Mouse (Mus musculus) neural tube, embryonic 11.5 days (tissue): ENCODE data around the gene Dis3l. TPM values are rescaled to one million over a fixed set of nuclear protein-coding genes. Genes with fewer than 3 reads are reported as not detected.

Source experiments
- ATAC-seq: fragments of 200-750 bp; cut with Nextera tagmentation; 2 replicates; pipeline ENCODE4 v1.8.0; 2017; ENCODE audit warnings: moderate number of reproducible peaks, mild to moderate bottlenecking, moderate TSS enrichment, moderate library complexity; ENCODE audit not compliant: insufficient read depth, low FRiP score, low TSS enrichment
- DNase-seq: peaks from one replicate; pipeline ENCODE4 v3.0.0-alpha.2; 2015; ENCODE audit warnings: low spot score
- H3K27ac ChIP-seq: fragments of 300-500 bp; sonication (generic); 2 replicates; pipeline ENCODE4 v1.5.1; 2014; ENCODE audit warnings: low read depth, mild to moderate bottlenecking, low read length
- H3K27me3 ChIP-seq: fragments of 300-500 bp; sonication (generic); 2 replicates; pipeline ENCODE4 v1.6.1; 2014; ENCODE audit warnings: mild to moderate bottlenecking, low read length, mixed read lengths; ENCODE audit not compliant: control insufficient read depth, insufficient read depth
- H3K36me3 ChIP-seq: fragments of 300-500 bp; sonication (generic); 2 replicates; pipeline ENCODE4 v1.6.1; 2014; ENCODE audit warnings: mild to moderate bottlenecking, low read length, moderate library complexity, mixed read lengths; ENCODE audit not compliant: control insufficient read depth, insufficient read depth
- H3K4me1 ChIP-seq: fragments of 300-500 bp; sonication (generic); 2 replicates; pipeline ENCODE4 v1.6.1; 2014; ENCODE audit warnings: low read length, mixed read lengths; ENCODE audit not compliant: control insufficient read depth, insufficient read depth
- H3K4me2 ChIP-seq: fragments of 300-500 bp; sonication (generic); 2 replicates; pipeline ENCODE4 v1.6.1; 2014; ENCODE audit warnings: low read depth, mild to moderate bottlenecking, moderate library complexity
- H3K4me3 ChIP-seq: fragments of 300-500 bp; sonication (generic); 2 replicates; pipeline ENCODE4 v1.5.1; 2014; ENCODE audit warnings: low read depth, low read length
- H3K9ac ChIP-seq: fragments of 300-500 bp; sonication (generic); 2 replicates; pipeline ENCODE4 v1.6.1; 2014; ENCODE audit warnings: mild to moderate bottlenecking, low read length
- H3K9me3 ChIP-seq: fragments of 300-500 bp; sonication (generic); 2 replicates; pipeline ENCODE4 v1.6.1; 2016; ENCODE audit warnings: low read length; ENCODE audit not compliant: control insufficient read depth
- WGBS: fragments of 180-500 bp; shearing (Covaris S2); extraction: QIAGEN DNeasy Blood & Tissue Kit; methylation state at CpG from one replicate; pipeline ENCODE4 v1.1.7; 2014; 5-methylcytosine and 5-hydroxymethylcytosine counted together
- polyA plus RNA-seq: library from polyadenylated mRNA; unstranded; fragments of >200 nt; fragmentation: Nextera tagmentation; extraction: Ambion mirVana; gene quantifications from 2 replicates; pipeline ENCODE4 v1.2.1, GENCODE M21; 2014

Dis3l gene
- polyA plus RNA-seq: 25.4 and 25.6 TPM in 2 replicates

GRCm38 (mm10) chr9:64341254-64341566 is at the start of gene Dis3l:
Dis3l (minus strand) TSS chr9:64341288.
- H3K9ac ChIP-seq: peak within 1 kb of the TSS; percentile 100
- ATAC-seq: no peak

GRCm38 (mm10) chr9:64389576-64390292 is 48.6 kb upstream of the Dis3l start:
- DNase-seq: no peak
- peaks cover 14% of the 10 kb centered on the region for H3K4me1 ChIP-seq
- no peaks in the 10 kb centered on the region for H3K9me3 ChIP-seq
- 65% methylated on average over 7 of the region's 7 CpGs for WGBS
- H3K9ac ChIP-seq: no peak overlapping the region
- no peak for ATAC-seq
- peaks cover 30% of the 10 kb centered on the region for H3K27me3 ChIP-seq
- no peak overlapping the region for H3K4me3 ChIP-seq
- H3K36me3 ChIP-seq: no peaks in the 10 kb centered on the region
- no peak overlapping the region for H3K4me2 ChIP-seq
- no peak overlapping the region for H3K27ac ChIP-seq

More at GRCm38 (mm10) chr9:64341254-64341566, at the start of gene Dis3l:
- H3K4me2 ChIP-seq: peak within 1 kb of the TSS; percentile 85
- no peaks in the 10 kb centered on the region for H3K27me3 ChIP-seq
- no peaks in the 10 kb centered on the region for H3K36me3 ChIP-seq
- H3K27ac ChIP-seq: peak within 1 kb of the TSS; percentile 99
- H3K4me3 ChIP-seq: peak within 1 kb of the TSS; percentile 63
- no peak for DNase-seq
- WGBS: 19% methylated on average over 16 of the region's 16 CpGs
- no peaks in the 10 kb centered on the region for H3K9me3 ChIP-seq
- peaks cover 8% of the 10 kb centered on the region; the same call in 1 of the 2 replicates for H3K4me1 ChIP-seq

- 1% methylated on average over 45 of the region's 45 CpGs for WGBS
- H3K27me3 ChIP-seq: peaks cover 38% of the 10 kb centered on the region
These were observed 45.6 kb upstream of the Dis3l start for GRCm38 (mm10) chr9:64386466-64387211.

GRCm38 (mm10) chr9:64385511-64386465 is 44.7 kb upstream of the Dis3l start, which contains the start of gene Megf11:
Megf11 (plus strand) TSS chr9:64385626.
- H3K9me3 ChIP-seq: no peaks in the 10 kb centered on the region
- ATAC-seq (peak; percentile 58), DNase-seq (peak; percentile 80)
- H3K27ac ChIP-seq: no peak within 1 kb of the TSS
- H3K36me3 ChIP-seq: no peaks in the 10 kb centered on the region
- peaks cover 38% of the 10 kb centered on the region for H3K27me3 ChIP-seq
- H3K9ac ChIP-seq: peak within 1 kb of the TSS; percentile 55
- under 1% methylated on average over 90 of the region's 93 CpGs for WGBS
- H3K4me1 ChIP-seq: peaks cover 14% of the 10 kb centered on the region
- H3K4me2 ChIP-seq: peak within 1 kb of the TSS; percentile 100
- peak within 1 kb of the TSS; percentile 55 for H3K4me3 ChIP-seq

More at GRCm38 (mm10) chr9:64386466-64387211, 45.6 kb upstream of the Dis3l start:
- peak overlapping the region; percentile 55 for H3K4me3 ChIP-seq
- H3K36me3 ChIP-seq: no peaks in the 10 kb centered on the region
- peaks cover 14% of the 10 kb centered on the region for H3K4me1 ChIP-seq
- H3K4me2 ChIP-seq: peak overlapping the region; percentile 100
- no peak overlapping the region for H3K27ac ChIP-seq
- ATAC-seq (no peak), DNase-seq (peak; percentile 32)
- peak overlapping the region; percentile 55 for H3K9ac ChIP-seq
- no peaks in the 10 kb centered on the region for H3K9me3 ChIP-seq

GRCm38 (mm10) chr9:64383021-64383788 is 42.1 kb upstream of the Dis3l start:
- DNase-seq: no peak
- 59% methylated on average over 10 of the region's 10 CpGs for WGBS
- peaks cover 38% of the 10 kb centered on the region for H3K27me3 ChIP-seq

GRCm38 (mm10) chr9:64376380-64376779 is 35.3 kb upstream of the Dis3l start:
- WGBS: 88% methylated on average over 2 of the region's 2 CpGs
- Histone ChIP-seq H3K4me1 (no peaks in the 10 kb centered on the region; the same call in 1 of the 2 replicates), H3K4me3 (no peak overlapping the region), H3K4me2 (no peak overlapping the region), H3K36me3 (no peaks in the 10 kb centered on the region), H3K27ac (no peak overlapping the region), H3K9me3 (no peaks in the 10 kb centered on the region), H3K9ac (no peak overlapping the region), H3K27me3 (no peaks in the 10 kb centered on the region)
- no peak for ATAC-seq
- DNase-seq: no peak

More at GRCm38 (mm10) chr9:64383021-64383788, 42.1 kb upstream of the Dis3l start:
- no peak overlapping the region for H3K9ac ChIP-seq
- ATAC-seq: no peak
- H3K27ac ChIP-seq: no peak overlapping the region
- H3K9me3 ChIP-seq: no peaks in the 10 kb centered on the region
- H3K4me3 ChIP-seq: no peak overlapping the region
- H3K4me1 ChIP-seq: peaks cover 14% of the 10 kb centered on the region
- no peak overlapping the region for H3K4me2 ChIP-seq
- no peaks in the 10 kb centered on the region for H3K36me3 ChIP-seq

- Histone ChIP-seq H3K27me3 (no peaks in the 10 kb centered on the region), H3K4me2 (no peak overlapping the region), H3K9me3 (no peaks in the 10 kb centered on the region), H3K4me1 (no peaks in the 10 kb centered on the region; the same call in 1 of the 2 replicates), H3K4me3 (no peak overlapping the region), H3K36me3 (no peaks in the 10 kb centered on the region), H3K9ac (no peak overlapping the region), H3K27ac (0 out of 2 replicates have a peak overlapping the region, but pooled peaks have one; percentile 8)
- ATAC-seq (no peak), DNase-seq (no peak)
- 43% methylated on average over 11 of the region's 11 CpGs for WGBS
These were observed 30.3 kb upstream of the Dis3l start for GRCm38 (mm10) chr9:64371305-64371819.
